Mouse (Mus musculus) lung, adult 2 months (tissue): ENCODE measurements at regions not wholly inside any gene's neighbourhood (a gene's known extent, or its start where the extent isn't known, plus 50 kb on each side); places are given as distances from the start of the nearest gene placed in this dataset.
A peak's percentile ranks its signal among the peaks of the same experiment; 100 is the strongest.

Experiments used
- DNase-seq: peaks from one replicate; pipeline ENCODE4 v3.0.0; 2022
- H3K4me1 ChIP-seq: fragments of 200-500 bp; 2 replicates; pipeline ENCODE4 v1.6.1; 2011; ENCODE audit warnings: low read length; ENCODE audit not compliant: control insufficient read depth, insufficient read depth
- H3K4me3 ChIP-seq: fragments of 200-500 bp; replicated peaks from 2 replicates; pipeline ENCODE3; 2011; ENCODE audit warnings: low read depth, mild to moderate bottlenecking, control low read depth, low read length; ENCODE audit errors: extremely low read depth
- CTCF ChIP-seq: fragments of 200-500 bp; IDR thresholded peaks from 2 replicates; pipeline ENCODE4 v1.5.1; 2011; ENCODE audit warnings: mild to moderate bottlenecking, low read length, control low read depth; ENCODE audit not compliant: insufficient read depth
- POLR2A ChIP-seq: fragments of 200-500 bp; IDR thresholded peaks from 2 replicates; pipeline ENCODE4 v1.6.1; 2011; ENCODE audit warnings: low read depth, mild to moderate bottlenecking, control low read depth, low read length, borderline replicate concordance; ENCODE audit errors: extremely low read depth
- WGBS: fragments of 180-500 bp; shearing (Covaris S2); methylation state at CpG from one replicate; pipeline ENCODE4 v1.1.7; 2018; 5-methylcytosine and 5-hydroxymethylcytosine counted together

DNA sequence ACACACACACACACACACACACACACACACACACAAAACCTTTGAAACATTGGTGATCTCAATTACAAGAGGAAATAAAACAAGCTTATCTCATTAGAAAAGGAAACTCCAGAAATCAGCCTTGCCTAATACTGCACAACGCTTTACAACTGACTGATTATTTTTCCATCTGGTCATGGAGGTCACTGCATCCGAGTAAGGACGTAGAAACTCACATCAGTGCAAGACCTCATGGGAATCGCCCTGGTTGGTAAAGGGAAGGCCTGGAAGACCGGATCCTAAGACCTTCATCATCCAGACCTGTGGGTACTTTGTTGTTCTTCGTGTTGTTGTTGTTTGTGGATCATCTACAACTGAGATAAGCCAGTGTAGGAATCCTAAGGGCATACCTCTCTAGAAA is 77.8 kb upstream of the Sestd1 start:
- Histone ChIP-seq H3K4me1 (no peaks in the 10 kb centered on the region), H3K4me3 (no peak overlapping the region)
- WGBS: 56% methylated on average over 6 of the region's 6 CpGs
- TF ChIP-seq CTCF (no peak), POLR2A (no peak)
- no peak for DNase-seq

DNA sequence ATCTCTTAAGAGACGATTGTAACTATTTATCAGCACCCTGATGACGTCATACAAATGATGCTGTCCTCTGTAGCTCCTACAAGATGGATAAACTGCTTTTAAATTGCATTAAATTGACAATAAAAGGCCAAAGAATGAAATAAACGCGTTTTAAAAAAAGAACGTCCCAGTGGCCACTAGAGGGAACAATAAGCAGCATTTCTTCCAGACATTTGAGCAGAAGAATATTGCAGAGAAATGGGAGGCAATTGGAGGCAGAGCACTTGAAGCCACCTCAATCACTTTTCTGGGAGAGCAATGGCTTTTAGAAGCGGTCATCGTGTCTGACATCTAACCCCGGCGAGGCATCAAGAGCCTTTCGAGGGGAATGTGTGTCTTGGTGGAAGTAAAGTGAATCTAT is 76.4 kb upstream of the Sestd1 start:
- 56% methylated on average over 10 of the region's 10 CpGs for WGBS
- no peaks in the 10 kb centered on the region for H3K4me1 ChIP-seq
- H3K4me3 ChIP-seq: no peak overlapping the region
- DNase-seq: no peak
- TF ChIP-seq CTCF (no peak), POLR2A (no peak)

DNA sequence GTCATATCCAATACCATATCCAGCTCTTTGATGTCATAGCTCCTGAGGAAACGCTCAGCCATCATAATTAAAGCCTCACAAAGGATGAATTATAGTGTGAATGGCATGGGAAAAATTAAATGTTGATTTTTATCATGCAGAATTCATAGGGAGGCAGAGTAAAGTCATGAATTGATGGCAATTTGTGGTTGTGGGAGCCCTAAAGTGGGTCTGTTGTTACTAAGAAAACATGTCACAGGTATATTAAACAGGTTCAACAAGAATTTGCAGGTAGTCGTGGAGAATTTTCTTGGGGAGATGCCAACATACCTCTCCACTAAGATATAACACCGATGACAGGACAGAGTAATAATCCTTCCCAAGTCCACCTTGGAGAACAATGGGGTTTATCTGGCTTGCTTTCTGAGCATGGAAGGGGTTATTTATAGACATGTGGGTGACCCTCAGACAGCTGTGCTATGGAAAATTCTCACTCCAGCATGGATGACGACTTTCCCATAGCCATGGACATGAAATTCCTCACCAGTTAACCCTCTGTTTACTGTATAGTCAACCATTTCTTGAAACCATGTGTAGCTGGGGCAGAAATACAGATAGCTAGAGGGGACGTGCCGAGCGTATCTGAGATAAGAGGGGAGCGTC is 71.7 kb upstream of the Sestd1 start:
- H3K4me3 ChIP-seq: no peak overlapping the region
- DNase-seq: no peak
- H3K4me1 ChIP-seq: no peaks in the 10 kb centered on the region
- TF ChIP-seq CTCF (no peak), POLR2A (no peak)
- WGBS: 71% methylated on average over 8 of the region's 8 CpGs

DNA sequence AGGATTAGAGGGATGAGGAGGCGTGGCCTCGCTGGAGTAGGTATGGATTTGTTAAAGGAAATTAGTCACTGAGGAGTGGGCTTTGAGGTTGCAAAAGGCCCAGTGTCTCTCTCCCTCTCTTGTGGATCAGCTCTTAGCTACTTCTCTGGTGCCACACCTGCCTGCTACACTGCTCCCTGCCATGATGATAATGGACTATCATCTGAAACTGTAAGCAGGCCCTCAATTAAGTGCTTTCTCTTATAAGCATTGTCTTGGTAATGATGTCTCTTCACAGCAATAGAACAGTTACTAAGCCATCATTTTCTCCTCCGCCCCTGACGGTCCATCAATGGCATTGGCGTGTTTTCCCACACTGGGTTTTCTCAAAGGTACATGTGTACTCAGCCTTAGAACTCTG is 66.6 kb upstream of the Sestd1 start:
- 98% methylated on average over 5 of the region's 5 CpGs for WGBS

DNA sequence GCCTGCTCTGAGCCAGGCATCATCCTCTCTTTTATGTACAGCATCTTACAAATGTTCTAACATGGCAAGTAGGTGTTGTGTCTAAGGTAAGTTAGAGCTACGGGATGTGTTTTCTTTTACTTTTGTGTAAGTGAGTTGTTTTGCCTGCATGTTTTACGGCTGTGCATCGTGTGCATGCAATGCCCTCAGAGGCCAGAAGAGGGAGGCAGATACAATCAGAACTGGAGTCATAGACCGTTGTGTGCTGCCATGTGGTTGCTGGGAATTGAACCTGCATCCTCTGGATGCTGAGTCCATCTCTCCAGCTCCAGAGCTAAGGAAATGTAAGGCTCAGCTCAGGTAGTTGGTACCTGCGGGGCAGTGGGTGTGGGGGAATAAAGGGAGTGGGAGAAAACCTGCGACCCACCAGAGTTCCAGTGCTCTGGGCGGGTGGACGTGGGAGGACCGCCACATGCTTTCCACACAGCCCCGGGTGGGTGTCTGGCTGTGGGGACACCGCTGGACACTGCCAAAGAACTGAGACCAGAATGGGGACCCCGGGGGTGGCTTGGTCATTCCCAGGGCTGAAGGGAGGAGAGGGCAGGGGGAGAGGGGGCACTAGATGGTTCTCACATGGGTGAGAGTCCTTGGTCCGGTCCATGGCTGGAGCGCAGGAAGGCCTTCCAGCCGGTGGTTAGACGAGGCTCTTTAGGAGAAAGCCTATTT is 63.5 kb upstream of the Sestd1 start:
- TF ChIP-seq CTCF (peak; percentile 40; the same call in 1 of the 2 replicates), POLR2A (no peak)

More for the DNA sequence above, 66.6 kb upstream of the Sestd1 start:
- Histone ChIP-seq H3K4me3 (no peak overlapping the region), H3K4me1 (no peaks in the 10 kb centered on the region)
- DNase-seq: no peak
- TF ChIP-seq CTCF: no peak
- TF ChIP-seq POLR2A: no peak

DNA sequence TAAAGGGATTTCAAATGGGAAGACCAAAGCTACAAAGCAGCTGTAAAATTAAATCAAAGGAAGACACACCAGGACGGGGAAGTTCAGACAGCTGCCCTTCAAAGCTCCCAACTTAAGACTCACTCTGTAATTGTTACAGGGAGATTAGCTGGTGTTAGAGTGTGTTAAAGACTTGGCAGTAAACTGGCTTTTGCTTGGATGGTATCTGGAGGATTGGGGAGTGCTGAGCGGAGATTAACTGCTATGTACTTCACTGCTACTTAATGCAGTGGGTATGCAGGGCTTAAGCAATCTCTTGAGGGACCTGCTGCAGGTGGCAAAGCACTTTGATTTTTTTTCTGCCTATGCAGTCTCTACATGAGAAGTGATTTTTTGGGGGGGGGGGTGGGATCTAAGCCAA is 62.0 kb upstream of the Sestd1 start:
- 39% methylated on average over 2 of the region's 2 CpGs for WGBS
- TF ChIP-seq CTCF: no peak
- no peak for TF ChIP-seq POLR2A
- no peak for DNase-seq
- Histone ChIP-seq H3K4me3 (no peak overlapping the region), H3K4me1 (peaks cover 2% of the 10 kb centered on the region; the same call in 1 of the 2 replicates)

More for the DNA sequence above, 63.5 kb upstream of the Sestd1 start:
- DNase-seq: no peak
- Histone ChIP-seq H3K4me3 (no peak overlapping the region), H3K4me1 (no peaks in the 10 kb centered on the region; the same call in 1 of the 2 replicates)
- 88% methylated on average over 16 of the region's 16 CpGs for WGBS

DNA sequence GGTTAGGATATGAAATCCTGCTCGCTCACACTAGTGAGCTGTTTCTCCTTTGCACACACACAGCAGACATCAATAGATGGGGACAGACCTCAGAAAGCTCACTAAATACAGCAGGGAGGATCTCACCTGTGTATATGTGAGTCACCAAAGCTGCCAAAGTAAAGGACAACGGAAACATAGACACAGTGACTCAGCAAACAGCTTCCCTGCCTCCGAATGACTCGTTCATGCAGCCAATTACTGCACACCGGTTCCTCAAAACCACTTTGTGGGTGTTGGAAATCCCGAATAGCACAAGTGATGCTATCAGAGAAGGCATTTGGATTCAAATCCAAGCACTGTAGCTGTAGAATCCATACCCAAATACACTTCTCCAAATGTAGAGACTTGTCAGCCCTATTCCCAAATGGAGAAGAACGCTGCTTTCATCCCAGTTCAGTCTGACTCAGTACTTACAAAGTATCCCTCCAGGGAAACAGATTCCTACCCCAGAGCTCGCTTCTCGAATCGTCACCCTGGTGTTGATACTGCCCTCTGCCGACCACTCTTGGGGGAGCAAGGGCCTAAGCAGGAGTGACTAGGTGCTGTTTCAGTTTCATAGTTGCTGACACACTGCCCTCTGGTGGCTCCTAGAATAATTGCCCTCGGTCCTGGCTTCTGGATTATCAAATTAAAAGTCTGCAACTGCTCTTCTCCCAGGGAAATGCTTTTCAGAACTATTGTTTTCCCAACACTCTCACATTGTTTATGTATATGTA is 61.4 kb upstream of the Sestd1 start:
- no peak for TF ChIP-seq POLR2A
- peak; percentile 99 for TF ChIP-seq CTCF
- peak; percentile 94 for DNase-seq
- 31% methylated on average over 12 of the region's 12 CpGs for WGBS
- H3K4me1 ChIP-seq: peaks cover 2% of the 10 kb centered on the region; the same call in 1 of the 2 replicates
- H3K4me3 ChIP-seq: no peak overlapping the region

DNA sequence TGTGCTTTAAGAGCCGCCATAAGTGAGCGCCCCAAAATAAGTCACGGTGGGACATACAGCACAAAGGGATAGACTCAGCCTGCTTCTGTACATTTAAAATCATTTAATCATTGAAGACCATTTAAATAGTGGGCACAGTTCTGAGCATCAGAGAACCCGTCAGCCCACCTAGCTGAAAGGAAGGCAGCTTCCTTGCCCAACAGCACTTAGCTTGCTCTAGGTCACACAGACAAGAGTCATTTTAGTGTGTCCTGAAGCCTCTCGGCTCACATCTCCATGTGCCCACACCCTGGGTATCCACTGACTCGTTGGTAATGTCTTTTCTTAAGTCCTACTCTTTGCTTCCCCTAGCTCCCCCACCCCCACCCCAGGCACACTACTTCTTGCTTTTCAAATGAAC is 59.7 kb upstream of the Sestd1 start:
- 83% methylated on average over 6 of the region's 6 CpGs for WGBS
- H3K4me1 ChIP-seq: peaks cover 2% of the 10 kb centered on the region; the same call in 1 of the 2 replicates
- no peak overlapping the region for H3K4me3 ChIP-seq
- no peak for TF ChIP-seq CTCF
- no peak for TF ChIP-seq POLR2A
- DNase-seq: no peak

DNA sequence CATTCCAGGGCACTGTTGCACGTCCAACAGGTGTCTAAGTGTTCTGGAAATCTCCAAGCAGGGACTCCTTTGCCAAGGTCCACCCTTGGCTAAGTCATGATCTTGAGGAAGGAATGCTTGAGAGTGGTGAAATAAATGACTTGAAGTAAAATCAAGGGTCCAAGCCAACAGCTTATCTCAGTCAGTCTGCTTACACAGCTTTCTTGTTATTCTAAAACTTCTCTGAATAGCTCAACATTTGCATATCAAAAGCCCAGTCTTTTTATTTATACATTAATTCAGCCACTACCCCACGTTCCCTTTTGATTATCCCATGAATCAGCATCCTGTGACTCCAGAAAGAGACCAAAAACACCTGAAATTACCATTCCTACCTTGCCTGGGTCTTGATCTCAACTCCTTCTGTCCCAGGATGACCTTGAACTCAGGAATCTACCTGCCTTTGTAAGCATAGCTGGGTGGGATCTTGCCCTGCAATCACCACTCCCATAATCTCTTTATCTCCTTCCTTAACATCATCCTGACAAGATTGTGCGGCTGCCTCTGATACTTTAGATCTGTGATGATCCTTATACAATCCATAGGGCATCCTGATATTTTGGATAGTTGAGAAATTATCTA is 57.5 kb upstream of the Sestd1 start:
- DNase-seq: no peak
- WGBS: 63% methylated on average over 3 of the region's 3 CpGs
- Histone ChIP-seq H3K4me1 (peaks cover 2% of the 10 kb centered on the region; the same call in 1 of the 2 replicates), H3K4me3 (no peak overlapping the region)
- TF ChIP-seq CTCF (no peak), POLR2A (no peak)

DNA sequence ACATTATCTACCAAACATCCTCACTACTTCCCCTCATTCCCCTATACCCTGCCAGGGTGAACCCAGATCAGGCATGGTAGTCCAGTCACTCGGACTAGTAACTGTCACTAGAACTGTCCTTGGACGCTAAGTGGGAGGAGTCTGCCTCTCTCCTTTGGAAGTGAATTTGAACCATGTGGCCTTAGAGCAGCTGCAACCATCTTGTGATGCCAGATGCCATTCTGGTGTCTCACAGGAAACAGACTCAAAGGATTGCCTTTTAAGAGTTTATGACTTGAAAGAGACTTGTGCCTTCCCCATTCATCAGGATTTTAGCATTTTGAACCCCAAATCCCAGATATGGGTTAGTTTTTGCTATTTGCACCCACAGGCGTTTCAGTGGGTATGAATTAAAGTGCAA is 56.9 kb upstream of the Sestd1 start:
- H3K4me3 ChIP-seq: no peak overlapping the region
- DNase-seq: no peak
- TF ChIP-seq CTCF (no peak), POLR2A (no peak)
- H3K4me1 ChIP-seq: peaks cover 2% of the 10 kb centered on the region; the same call in 1 of the 2 replicates
- 78% methylated on average over 3 of the region's 3 CpGs for WGBS
